Mouse (Mus musculus) cerebellum, adult 11-12 months (tissue): Measurements from ENCODE around the gene Zfp719.

Experiments used
- DNase-seq: peaks from one replicate; pipeline ENCODE4 v3.0.0; 2022

Zfp719 gene

GRCm38 (mm10) chr7:43607743-43608287 lies 28.4 kb downstream of the Zfp719 start:
- no peak for DNase-seq

- no peak for DNase-seq
These were observed 29.0 kb downstream of the Zfp719 start for GRCm38 (mm10) chr7:43608316-43608824.

GRCm38 (mm10) chr7:43613816-43614551 lies 34.6 kb downstream of the Zfp719 start:
- DNase-seq = no peak

DNA sequence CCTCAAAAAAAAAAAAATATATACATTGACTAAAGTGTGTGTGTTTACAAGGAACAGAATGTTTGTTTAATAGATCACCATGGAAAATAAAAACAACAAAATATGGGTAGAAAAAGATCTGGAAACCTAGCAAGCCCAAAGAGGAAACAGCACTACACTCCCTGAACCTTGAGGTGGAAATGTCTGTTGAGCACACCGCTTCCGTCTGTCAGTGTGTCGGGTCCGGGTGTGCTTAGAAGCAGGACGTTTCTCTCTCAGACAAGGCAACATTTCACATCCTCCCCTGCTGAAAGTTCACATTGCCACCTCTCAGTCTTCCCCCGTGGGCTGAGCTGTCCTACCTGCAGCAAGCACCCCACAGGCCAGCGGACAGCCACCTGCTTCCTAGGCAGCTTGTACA lies 43.5 kb downstream of the Zfp719 start:
- DNase-seq = no peak

DNA sequence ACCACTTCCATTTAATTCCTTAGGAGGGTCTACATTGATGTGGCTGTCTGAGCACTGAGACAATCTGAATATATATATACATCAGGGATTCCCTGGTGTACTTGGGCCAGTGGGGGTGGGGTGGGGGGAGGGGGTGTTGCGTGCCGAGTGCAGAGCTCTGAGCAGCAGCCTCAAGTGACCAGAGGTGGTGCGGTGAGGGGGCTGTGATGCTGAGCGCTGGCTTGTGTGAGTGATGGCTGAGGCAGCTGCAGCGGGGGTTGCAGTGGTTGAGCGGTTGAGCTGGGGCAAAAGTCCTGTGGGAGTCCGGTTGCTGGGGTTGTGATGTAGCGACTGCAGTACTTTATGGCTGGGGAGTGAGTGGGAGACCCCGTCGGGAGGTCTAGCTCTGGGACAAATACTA lies 44.4 kb downstream of the Zfp719 start:
- DNase-seq = no peak

GRCm38 (mm10) chr7:43625065-43625464 lies 45.7 kb downstream of the Zfp719 start:
- no peak for DNase-seq

DNA sequence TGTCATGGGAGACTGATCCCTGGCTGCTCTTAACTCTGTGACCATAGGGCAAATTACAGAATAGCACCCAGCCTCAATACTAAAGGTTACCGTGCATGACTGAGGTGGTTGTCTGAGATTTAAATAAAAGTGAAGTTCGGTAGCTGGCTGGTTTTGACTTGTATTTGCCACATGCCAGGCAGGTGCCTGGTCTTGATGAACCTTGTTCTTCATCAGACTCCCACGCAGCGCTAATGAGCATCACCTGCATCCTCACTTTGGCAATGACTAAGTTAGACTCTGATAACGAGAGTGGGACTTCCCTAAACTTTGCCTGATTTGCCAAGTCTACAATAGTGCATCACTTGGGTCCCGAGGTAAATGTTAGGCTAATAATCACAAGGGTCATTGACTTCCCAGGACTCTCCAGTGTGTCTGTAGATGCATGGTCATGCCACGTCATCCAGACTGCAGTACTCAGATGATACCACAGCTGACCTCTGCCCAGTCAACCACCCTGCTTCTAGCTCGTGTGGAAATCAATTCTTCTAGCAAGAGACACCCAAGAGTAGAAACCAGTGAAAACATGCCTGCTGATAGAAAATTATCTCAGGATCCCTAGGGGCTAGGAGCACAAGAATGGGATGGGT lies 46.5 kb downstream of the Zfp719 start:
- no peak for DNase-seq

GRCm38 (mm10) chr7:43633940-43634339 lies 54.5 kb downstream of the Zfp719 start:
- no peak for DNase-seq

- no peak for DNase-seq
These were observed 55.1 kb downstream of the Zfp719 start, which contains the start of gene Ceacam18 for GRCm38 (mm10) chr7:43634500-43634899. TSS of gene Ceacam18 (plus strand) at chr7:43634707.

- no peak for DNase-seq
These were observed 56.8 kb downstream of the Zfp719 start for GRCm38 (mm10) chr7:43636194-43636593.

- DNase-seq = no peak
These were observed 57.7 kb downstream of the Zfp719 start for GRCm38 (mm10) chr7:43637118-43637517.

- no peak for DNase-seq
These were observed 63.2 kb downstream of the Zfp719 start for GRCm38 (mm10) chr7:43642587-43642986.
